Mouse (Mus musculus): ENCODE data around the gene Dok3.
A peak's percentile ranks its signal among the peaks of the same experiment; 100 is the strongest.

Dok3 gene

GRCm38 (mm10) chr13:55478036-55478435 is 51.1 kb downstream of the Dok3 start:
- no peak for DNase-seq (ENCODE audit: low read depth, low spot score)

- no peak for DNase-seq (ENCODE audit: low read depth, low spot score)
Observed at GRCm38 (mm10) chr13:55477492-55477891, 51.6 kb downstream of the Dok3 start.

- DNase-seq (ENCODE audit: low read depth, low spot score), result no peak
Observed at GRCm38 (mm10) chr13:55476256-55476655, 52.8 kb downstream of the Dok3 start.

GRCm38 (mm10) chr13:55475750-55476149 is 53.3 kb downstream of the Dok3 start:
- DNase-seq (ENCODE audit: low read depth, low spot score), result peak; percentile 71

GRCm38 (mm10) chr13:55474621-55475069 is 54.5 kb downstream of the Dok3 start:
- DNase-seq (ENCODE audit: low read depth, low spot score), result peak; percentile 36

GRCm38 (mm10) chr13:55473961-55474360 is 55.1 kb downstream of the Dok3 start:
- DNase-seq (ENCODE audit: low read depth, low spot score), result no peak

All from 3T3-L1 (cell line).